Mouse (Mus musculus) liver, adult 2 months (tissue): ENCODE measurements around the gene Gm49336. TPM values are rescaled to one million over a fixed set of nuclear protein-coding genes. Genes with fewer than 3 reads are reported as not detected.
A peak's percentile ranks its signal among the peaks of the same experiment; 100 is the strongest.

Experiments used
- DNase-seq: peaks from one replicate; pipeline ENCODE4 v3.0.0-alpha.2; 2011; ENCODE audit warnings: low read depth, low spot score; ENCODE audit errors: extremely low read depth
- H3K27ac ChIP-seq: fragments of 200-500 bp; replicated peaks from 2 replicates; pipeline ENCODE4 v1.5.1; 2012; ENCODE audit warnings: low read depth, mild to moderate bottlenecking, control low read depth, inconsistent platforms, low read length; ENCODE audit not compliant: insufficient read depth
- H3K27me3 ChIP-seq: fragments of 200-500 bp; 2 replicates; pipeline ENCODE4 v1.6.1; 2012; ENCODE audit warnings: mild to moderate bottlenecking, moderate library complexity, low read length, inconsistent platforms; ENCODE audit not compliant: control insufficient read depth, insufficient read depth
- H3K36me3 ChIP-seq: fragments of 200-500 bp; 2 replicates; pipeline ENCODE4 v1.6.1; 2012; ENCODE audit warnings: low read length, inconsistent platforms; ENCODE audit not compliant: control insufficient read depth, insufficient read depth
- H3K4me1 ChIP-seq: fragments of 200-500 bp; 2 replicates; pipeline ENCODE4 v1.6.1; 2011; ENCODE audit warnings: low read length; ENCODE audit not compliant: control insufficient read depth, insufficient read depth
- H3K4me3 ChIP-seq: fragments of 200-500 bp; 2 replicates; pipeline ENCODE4 v1.5.1; 2011; ENCODE audit warnings: low read depth, mild to moderate bottlenecking, control low read depth, low read length, moderate library complexity; ENCODE audit not compliant: insufficient read depth
- H3K79me2 ChIP-seq: fragments of 200-500 bp; 2 replicates; pipeline ENCODE4 v1.6.1; 2012; ENCODE audit warnings: inconsistent platforms, mild to moderate bottlenecking, low read length, moderate library complexity; ENCODE audit not compliant: control insufficient read depth, insufficient read depth
- H3K9ac ChIP-seq: fragments of 200-500 bp; 2 replicates; pipeline ENCODE4 v1.6.1; 2012; ENCODE audit warnings: low read depth, mild to moderate bottlenecking, control low read depth, inconsistent platforms, low read length
- CTCF ChIP-seq: fragments of 200-500 bp; IDR thresholded peaks from 2 replicates; pipeline ENCODE4 v1.5.1; 2011; ENCODE audit warnings: low read depth, low read length, control low read depth
- POLR2A ChIP-seq: fragments of 200-500 bp; IDR thresholded peaks from 2 replicates; pipeline ENCODE4 v1.6.1; 2011; ENCODE audit warnings: low read length, control low read depth; ENCODE audit not compliant: insufficient read depth; ENCODE audit errors: extremely low read depth
- WGBS: fragments of 180-500 bp; shearing (Covaris S2); methylation state at CpG from one replicate; pipeline ENCODE4 v1.1.7; 2018; 5-methylcytosine and 5-hydroxymethylcytosine counted together
- polyA plus RNA-seq: library from polyadenylated mRNA; depleted of rRNA; stranded (reverse); fragments of >200 nt; gene quantifications from 2 replicates; pipeline ENCODE4 v1.2.3, GENCODE M21; 2012; rRNA removed
- total RNA-seq: library from RNA; depleted of rRNA; stranded (reverse); fragments of >200 nt; gene quantifications from 2 replicates; pipeline ENCODE4 v1.2.3, GENCODE M21; 2014; rRNA removed

Gm49336 gene
- total RNA-seq (14.8 and 15.2 TPM in 2 replicates), polyA plus RNA-seq (5.4 and 6.4 TPM in 2 replicates)

GRCm38 (mm10) chr14:60251281-60252003, at the start of gene Gm49336, which contains the start of gene Nupl1:
TSS of gene Gm49336 (minus strand) at chr14:60251507.
TSS of gene Nupl1 (minus strand) at chr14:60251431.
- no peaks in the 10 kb centered on the region for H3K36me3 ChIP-seq
- H3K79me2 ChIP-seq = peaks cover 13% of the 10 kb centered on the region; the same call in 1 of the 2 replicates
- under 1% methylated on average over 62 of the region's 62 CpGs for whole genome bisulfite sequencing
- H3K4me3 ChIP-seq = peak within 1 kb of the TSS; percentile 97
- peaks cover 8% of the 10 kb centered on the region for H3K4me1 ChIP-seq
- no peaks in the 10 kb centered on the region for H3K27me3 ChIP-seq
- peak within 1 kb of the TSS; percentile 72 for H3K27ac ChIP-seq
- peak; percentile 97 for DNase-seq
- TF ChIP-seq CTCF (no peak), POLR2A (peak; percentile 62)
- H3K9ac ChIP-seq = peak within 1 kb of the TSS; percentile 98

GRCm38 (mm10) chr14:60301024-60301423, 49.7 kb upstream of the Gm49336 start:
- no peak overlapping the region for H3K4me3 ChIP-seq
- no peak overlapping the region for H3K9ac ChIP-seq
- H3K27ac ChIP-seq = no peak overlapping the region
- no peaks in the 10 kb centered on the region for H3K4me1 ChIP-seq
- TF ChIP-seq POLR2A (no peak), CTCF (no peak)
- DNase-seq = no peak
- H3K27me3 ChIP-seq = no peaks in the 10 kb centered on the region
- H3K36me3 ChIP-seq = peaks cover 40% of the 10 kb centered on the region
- WGBS = 95% methylated on average over 6 of the region's 6 CpGs
- H3K79me2 ChIP-seq = no peaks in the 10 kb centered on the region

GRCm38 (mm10) chr14:60300224-60300991, 49.1 kb upstream of the Gm49336 start:
- H3K9ac ChIP-seq = no peak overlapping the region
- DNase-seq = no peak
- no peaks in the 10 kb centered on the region for H3K27me3 ChIP-seq
- no peak for TF ChIP-seq CTCF
- TF ChIP-seq POLR2A = no peak
- H3K4me3 ChIP-seq = no peak overlapping the region
- no peak overlapping the region for H3K27ac ChIP-seq
- WGBS = 85% methylated on average over 14 of the region's 14 CpGs
- peaks cover 40% of the 10 kb centered on the region for H3K36me3 ChIP-seq
- H3K79me2 ChIP-seq = no peaks in the 10 kb centered on the region
- no peaks in the 10 kb centered on the region for H3K4me1 ChIP-seq

GRCm38 (mm10) chr14:60295531-60295930, 44.2 kb upstream of the Gm49336 start:
- Histone ChIP-seq H3K36me3 (peaks cover 30% of the 10 kb centered on the region), H3K27me3 (no peaks in the 10 kb centered on the region), H3K27ac (no peak overlapping the region), H3K79me2 (no peaks in the 10 kb centered on the region), H3K9ac (no peak overlapping the region), H3K4me1 (no peaks in the 10 kb centered on the region), H3K4me3 (no peak overlapping the region)
- DNase-seq = no peak
- TF ChIP-seq POLR2A = no peak
- no peak for TF ChIP-seq CTCF
- WGBS = 83% methylated on average over 1 of the region's 1 CpGs

- no peak for DNase-seq
- Histone ChIP-seq H3K4me3 (no peak overlapping the region), H3K9ac (no peak overlapping the region), H3K27me3 (no peaks in the 10 kb centered on the region), H3K79me2 (no peaks in the 10 kb centered on the region), H3K27ac (no peak overlapping the region), H3K4me1 (no peaks in the 10 kb centered on the region), H3K36me3 (peaks cover 26% of the 10 kb centered on the region)
- WGBS = 89% methylated on average over 4 of the region's 4 CpGs
- no peak for TF ChIP-seq POLR2A
- TF ChIP-seq CTCF = no peak
These were observed 39.1 kb upstream of the Gm49336 start for GRCm38 (mm10) chr14:60290363-60290762.
